Mouse (Mus musculus) bone marrow, adult 2 months (tissue): ENCODE data around the gene Aldh3a1. TPM values are rescaled to one million over a fixed set of nuclear protein-coding genes. Genes with fewer than 3 reads are reported as not detected.

ENCODE experiments used
- H3K27ac ChIP-seq: fragments of 200-500 bp; 2 replicates; pipeline ENCODE4 v1.5.1; 2012; ENCODE audit warnings: low read depth, mild to moderate bottlenecking, control low read depth, inconsistent platforms, low read length; ENCODE audit not compliant: control insufficient read depth, poor library complexity, insufficient read depth
- H3K4me1 ChIP-seq: fragments of 200-500 bp; 2 replicates; pipeline ENCODE4 v1.6.1; 2011; ENCODE audit warnings: low read length; ENCODE audit not compliant: control insufficient read depth, insufficient read depth
- H3K4me3 ChIP-seq: fragments of 200-500 bp; replicated peaks from 2 replicates; pipeline ENCODE3; 2011; ENCODE audit warnings: mild to moderate bottlenecking, low read depth, low read length, control low read depth; ENCODE audit not compliant: control insufficient read depth
- CTCF ChIP-seq: fragments of 200-500 bp; IDR thresholded peaks from 2 replicates; pipeline ENCODE4 v1.5.1; 2011; ENCODE audit warnings: low read length, control low read depth; ENCODE audit not compliant: control insufficient read depth, insufficient read depth
- POLR2A ChIP-seq: fragments of 200-500 bp; IDR thresholded peaks from 2 replicates; pipeline ENCODE4 v1.6.1; 2011; ENCODE audit warnings: low read depth, mild to moderate bottlenecking, control low read depth, low read length, borderline replicate concordance; ENCODE audit not compliant: control insufficient read depth
- WGBS: fragments of 180-500 bp; shearing (Covaris S2); methylation state at CpG from one replicate; pipeline ENCODE4 v1.1.7; 2018; 5-methylcytosine and 5-hydroxymethylcytosine counted together
- polyA plus RNA-seq: library from polyadenylated mRNA; stranded (reverse); fragments of >200 nt; gene quantifications from 2 replicates; pipeline ENCODE4 v1.2.4, GENCODE M21; 2011; ENCODE audit warnings: low replicate concordance; ENCODE audit not compliant: missing spikeins, insufficient read depth, insufficient read length

Aldh3a1 gene
- 1.7 TPM in 1 of 2 replicates, not detected in the other for polyA plus RNA-seq

- no peak for TF ChIP-seq POLR2A
- no peak for TF ChIP-seq CTCF
- Histone ChIP-seq H3K4me3 (no peak within 1 kb of the TSS), H3K27ac (no peak within 1 kb of the TSS), H3K4me1 (no peaks in the 10 kb centered on the region)
- whole genome bisulfite sequencing: 51% methylated on average over 10 of the region's 10 CpGs
Measured at GRCm38 (mm10) chr11:61207487-61208246, at the start of gene Aldh3a1. Gene Aldh3a1, plus strand, starts transcription at chr11:61207537.

- Histone ChIP-seq H3K4me1 (peaks cover 9% of the 10 kb centered on the region), H3K4me3 (no peak overlapping the region), H3K27ac (no peak overlapping the region)
- TF ChIP-seq CTCF (no peak), POLR2A (no peak)
- 72% methylated on average over 3 of the region's 3 CpGs for WGBS
Measured at GRCm38 (mm10) chr11:61158141-61158540, 49.2 kb upstream of the Aldh3a1 start.

- TF ChIP-seq CTCF (peak; percentile 19; the same call in 1 of the 2 replicates), POLR2A (no peak)
- Histone ChIP-seq H3K4me1 (peaks cover 9% of the 10 kb centered on the region), H3K4me3 (no peak overlapping the region), H3K27ac (peak overlapping the region; percentile 85)
- WGBS: 11% methylated on average over 11 of the region's 11 CpGs
Measured at GRCm38 (mm10) chr11:61159796-61160732, 47.3 kb upstream of the Aldh3a1 start.

- Histone ChIP-seq H3K4me3 (no peak overlapping the region), H3K4me1 (peaks cover 9% of the 10 kb centered on the region), H3K27ac (no peak overlapping the region)
- TF ChIP-seq CTCF (no peak), POLR2A (no peak)
- WGBS: 87% methylated on average over 13 of the region's 13 CpGs
Measured at GRCm38 (mm10) chr11:61161121-61161520, 46.2 kb upstream of the Aldh3a1 start.

- 91% methylated on average over 14 of the region's 14 CpGs for WGBS
- Histone ChIP-seq H3K27ac (no peak overlapping the region), H3K4me3 (no peak overlapping the region), H3K4me1 (peaks cover 9% of the 10 kb centered on the region)
- no peak for TF ChIP-seq CTCF
- TF ChIP-seq POLR2A: no peak
Measured at GRCm38 (mm10) chr11:61162776-61163175, 44.6 kb upstream of the Aldh3a1 start.

- WGBS: 73% methylated on average over 3 of the region's 3 CpGs
- no peak overlapping the region for H3K27ac ChIP-seq
- no peak for TF ChIP-seq CTCF
- no peak for TF ChIP-seq POLR2A
- peaks cover 9% of the 10 kb centered on the region for H3K4me1 ChIP-seq
- no peak overlapping the region for H3K4me3 ChIP-seq
Measured at GRCm38 (mm10) chr11:61163341-61163740, 44.0 kb upstream of the Aldh3a1 start.

GRCm38 (mm10) chr11:61164366-61164765, 43.0 kb upstream of the Aldh3a1 start:
- TF ChIP-seq CTCF: no peak
- no peak for TF ChIP-seq POLR2A
- Histone ChIP-seq H3K4me1 (peaks cover 9% of the 10 kb centered on the region), H3K27ac (no peak overlapping the region), H3K4me3 (no peak overlapping the region)
- 77% methylated on average over 6 of the region's 6 CpGs for WGBS

- no peak for TF ChIP-seq CTCF
- no peak for TF ChIP-seq POLR2A
- H3K4me3 ChIP-seq: no peak overlapping the region
- H3K4me1 ChIP-seq: peaks cover 6% of the 10 kb centered on the region
- WGBS: 89% methylated on average over 10 of the region's 10 CpGs
- H3K27ac ChIP-seq: no peak overlapping the region
Measured at GRCm38 (mm10) chr11:61164881-61165280, 42.5 kb upstream of the Aldh3a1 start.
